ENCODE assay signal across 9 mouse cellular contexts in the genomic region with DNA sequence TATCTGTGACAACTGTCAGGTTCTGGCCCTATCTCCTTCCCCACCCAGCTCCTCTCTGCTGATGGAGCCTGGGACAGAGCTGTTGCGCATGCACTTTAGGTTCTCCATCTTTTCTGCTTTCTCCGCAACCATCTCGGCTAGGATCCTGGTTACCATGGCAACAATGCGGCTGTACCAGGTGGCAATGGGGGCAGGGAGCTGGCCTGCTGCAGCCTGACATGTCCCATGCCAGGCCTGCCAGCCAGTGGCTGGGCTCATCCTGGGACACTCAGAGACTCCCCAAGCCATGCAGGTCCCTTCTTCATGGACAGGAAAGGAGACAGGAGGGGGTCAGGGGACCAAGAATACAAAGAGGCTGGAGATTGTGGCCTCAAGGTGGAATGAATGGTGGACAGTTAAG. TPM values are rescaled to one million over a fixed set of nuclear protein-coding genes. Genes with fewer than 3 reads are reported as not detected.
A peak's percentile ranks its signal among the peaks of the same experiment; 100 is the strongest.
DNase-seq lines count a peak whose midpoint lies in the region; ATAC-seq and TF ChIP-seq lines count a peak whose summit lies in the region.
"Had no signal": no experiment of that assay in that cellular context is flagged by ENCODE, and none has a peak within 500 bp of the region (broad histone marks: within the 10 kb centered on the region; RNA-seq: fewer than 3 reads in every experiment).

No protein-coding gene starts in this region.

- H3K27me3 ChIP-seq in forebrain, embryonic 15.5 days: no peaks in the 10 kb centered on the region
- H3K27me3 ChIP-seq in neural tube, embryonic 15.5 days (replicated peaks): no peaks in the 10 kb centered on the region; the same call in 1 of the 2 replicates
- no peaks in the 10 kb centered on the region for H3K27me3 ChIP-seq in kidney, adult 2 months (replicated peaks; ENCODE audit: control insufficient read depth, insufficient read depth, low read length)

- H3K9me3 ChIP-seq in forebrain, embryonic 15.5 days: no peaks in the 10 kb centered on the region
- no peaks in the 10 kb centered on the region for H3K9me3 ChIP-seq in neural tube, embryonic 15.5 days (replicated peaks)

- no peak overlapping the region for H3K9ac ChIP-seq in forebrain, embryonic 15.5 days (replicated peaks)
- no peak overlapping the region for H3K9ac ChIP-seq in neural tube, embryonic 15.5 days (replicated peaks)

- intact Hi-C loops in left cerebral cortex, adult 2 months (cut with DNase I): no loop called here

- no peak overlapping the region for H3K4me2 ChIP-seq in forebrain, embryonic 15.5 days (replicated peaks)
- no peak overlapping the region for H3K4me2 ChIP-seq in neural tube, embryonic 15.5 days

- no peak for TF ChIP-seq POLR2A in kidney, adult 2 months (IDR thresholded peaks at IDR 0.05; ENCODE audit: low read depth, low read length)

- peak; percentile 36 for DNase-seq in embryo, embryonic 10 days (ENCODE audit: low spot score)
- DNase-seq in embryo, embryonic 9.5 days (ENCODE audit: extremely low spot score): no peak
- peak; percentile 81 to 82 for DNase-seq in left cerebral cortex, adult 2 months (ENCODE audit: extremely low spot score in 1 of 2, low spot score in 2 of 2)
- no peak for DNase-seq in kidney, adult 2 months
- no peak for DNase-seq in thymus, postnatal 0 days (ENCODE audit: low spot score)
- no peak for DNase-seq in yolk sac, embryonic 10.5 days (ENCODE audit: low spot score)

- H3K36me3 ChIP-seq in forebrain, embryonic 15.5 days: peaks cover 32% of the 10 kb centered on the region
- peaks cover 44% of the 10 kb centered on the region for H3K36me3 ChIP-seq in neural tube, embryonic 15.5 days
- no peaks in the 10 kb centered on the region for H3K36me3 ChIP-seq in kidney, adult 2 months (ENCODE audit: control insufficient read depth, insufficient read depth, low read length)

- no peak for ATAC-seq in forebrain, embryonic 15.5 days (replicated peaks)
- ATAC-seq in neural tube, embryonic 15.5 days (ENCODE audit: low FRiP score): no peak

- no peak overlapping the region for H3K4me3 ChIP-seq in forebrain, embryonic 15.5 days
- no peak overlapping the region for H3K4me3 ChIP-seq in left cerebral cortex, adult 2 months
- no peak overlapping the region for H3K4me3 ChIP-seq in neural tube, embryonic 15.5 days (replicated peaks)
- no peak overlapping the region for H3K4me3 ChIP-seq in kidney, adult 2 months (ENCODE audit: insufficient read depth, low read depth, low read length)
- H3K4me3 ChIP-seq: myocyte had no signal

- no peak for TF ChIP-seq CTCF in left cerebral cortex, adult 2 months (IDR thresholded peaks at IDR 0.05)
- TF ChIP-seq CTCF in kidney, adult 2 months (conservative IDR thresholded peaks at IDR 0.05; ENCODE audit: insufficient read depth, insufficient read length, low read depth, low read length): no peak

- H3K27ac ChIP-seq in forebrain, embryonic 15.5 days (replicated peaks): peak overlapping the region; percentile 72
- peak overlapping the region; percentile 91 for H3K27ac ChIP-seq in left cerebral cortex, adult 2 months
- peak overlapping the region; percentile 91 for H3K27ac ChIP-seq in neural tube, embryonic 15.5 days (replicated peaks)
- no peak overlapping the region for H3K27ac ChIP-seq in kidney, adult 2 months (ENCODE audit: insufficient read depth, low read depth, low read length)

- H3K4me1 ChIP-seq in forebrain, embryonic 15.5 days: peaks cover 55% of the 10 kb centered on the region
- H3K4me1 ChIP-seq in neural tube, embryonic 15.5 days: peaks cover 57% of the 10 kb centered on the region
- H3K4me1 ChIP-seq in kidney, adult 2 months (ENCODE audit: control insufficient read depth, insufficient read depth, low read length): no peaks in the 10 kb centered on the region

- WGBS in forebrain, embryonic 15.5 days: 13% methylated on average over 4 of the region's 4 CpGs
- 8% methylated on average over 4 of the region's 4 CpGs for WGBS in neural tube, embryonic 15.5 days
- WGBS in kidney, adult 2 months: 51% methylated on average over 4 of the region's 4 CpGs

RNA-seq across cellular contexts. Expression of gene Aspdh, which starts 0.7 kb away (rescaled TPM):
- polyA plus RNA-seq in forebrain, embryonic 15.5 days (2015; fragmentation: Nextera tagmentation; extraction: Ambion mirVana): 4.3 and 5.8 TPM in 2 replicates
- total RNA-seq in left cerebral cortex, adult 2 months (2021): 10 to 100 TPM in 1 of 2 experiments, 1 to 10 TPM in 1; 9.8 to 10.0 TPM
- polyA plus RNA-seq in neural tube, embryonic 15.5 days (2015; fragmentation: Nextera tagmentation; extraction: Ambion mirVana): 2.2 and 4.2 TPM in 2 replicates
- polyA plus RNA-seq in kidney, adult 2 months (2012; rRNA removed): 224 and 293 TPM in 2 replicates
- polyA plus RNA-seq in thymus, postnatal 0 days (2015; fragmentation: Nextera tagmentation; extraction: Ambion mirVana): not detected in 2 replicates
- polyA plus RNA-seq: myocyte had no signal

RNA-seq across cellular contexts. Expression of gene Josd2, which starts 3.3 kb away (rescaled TPM):
- 52.5 and 56.6 TPM in 2 replicates for polyA plus RNA-seq in forebrain, embryonic 15.5 days (2015; fragmentation: Nextera tagmentation; extraction: Ambion mirVana)
- 10 to 100 TPM; 72.3 to 86.6 TPM for total RNA-seq in left cerebral cortex, adult 2 months (2021)
- 45.2 and 51.0 TPM in 2 replicates for polyA plus RNA-seq in neural tube, embryonic 15.5 days (2015; fragmentation: Nextera tagmentation; extraction: Ambion mirVana)
- 92.8 and 129 TPM in 2 replicates for polyA plus RNA-seq in kidney, adult 2 months (2012; rRNA removed)
- polyA plus RNA-seq in thymus, postnatal 0 days (2015; fragmentation: Nextera tagmentation; extraction: Ambion mirVana): 30.6 and 37.4 TPM in 2 replicates

RNA-seq across cellular contexts. Expression of gene Emc10, which starts 31.8 kb away (rescaled TPM):
- polyA plus RNA-seq in forebrain, embryonic 15.5 days (2015; fragmentation: Nextera tagmentation; extraction: Ambion mirVana): 133 and 138 TPM in 2 replicates
- total RNA-seq in left cerebral cortex, adult 2 months (2021): 100 to 1,000 TPM; 192 to 201 TPM
- 144 and 157 TPM in 2 replicates for polyA plus RNA-seq in neural tube, embryonic 15.5 days (2015; fragmentation: Nextera tagmentation; extraction: Ambion mirVana)
- polyA plus RNA-seq in kidney, adult 2 months (2012; rRNA removed): 298 and 346 TPM in 2 replicates
- polyA plus RNA-seq in thymus, postnatal 0 days (2015; fragmentation: Nextera tagmentation; extraction: Ambion mirVana): 83.8 and 85.5 TPM in 2 replicates

RNA-seq across cellular contexts. Expression of gene Fam71e1, which starts 31.9 kb away (rescaled TPM):
- polyA plus RNA-seq in forebrain, embryonic 15.5 days (2015; fragmentation: Nextera tagmentation; extraction: Ambion mirVana): 30.2 and 30.5 TPM in 2 replicates
- total RNA-seq in left cerebral cortex, adult 2 months (2021): 10 to 100 TPM; 15.5 to 21.0 TPM
- 22.6 and 23.2 TPM in 2 replicates for polyA plus RNA-seq in neural tube, embryonic 15.5 days (2015; fragmentation: Nextera tagmentation; extraction: Ambion mirVana)
- polyA plus RNA-seq in kidney, adult 2 months (2012; rRNA removed): 12.2 and 18.6 TPM in 2 replicates
- 9.5 and 13.4 TPM in 2 replicates for polyA plus RNA-seq in thymus, postnatal 0 days (2015; fragmentation: Nextera tagmentation; extraction: Ambion mirVana)

RNA-seq across cellular contexts. Expression of gene Lrrc4b, which starts 35.7 kb away (rescaled TPM):
- 15.6 and 15.7 TPM in 2 replicates for polyA plus RNA-seq in forebrain, embryonic 15.5 days (2015; fragmentation: Nextera tagmentation; extraction: Ambion mirVana)
- total RNA-seq in left cerebral cortex, adult 2 months (2021): 100 to 1,000 TPM; 278 to 294 TPM
- 11.0 and 14.9 TPM in 2 replicates for polyA plus RNA-seq in neural tube, embryonic 15.5 days (2015; fragmentation: Nextera tagmentation; extraction: Ambion mirVana)
- polyA plus RNA-seq in kidney, adult 2 months (2012; rRNA removed): 0.30 and 0.52 TPM in 2 replicates
- polyA plus RNA-seq in thymus, postnatal 0 days (2015; fragmentation: Nextera tagmentation; extraction: Ambion mirVana): 0.05 TPM in 1 of 2 replicates, not detected in the other
- polyA plus RNA-seq: myocyte had no signal

Comparison
In these comparisons a context has a peak if more than half of its experiments do, and no peak if none do; other contexts are left out.
1. DNase-seq: peak in embryo, embryonic 10 days (single experiment) and left cerebral cortex, adult 2 months (2 of 2); none in embryo, embryonic 9.5 days (single experiment), kidney, adult 2 months (single experiment), thymus, postnatal 0 days (single experiment) and yolk sac, embryonic 10.5 days (single experiment).
2. RNA of gene Aspdh, which starts 0.7 kb away (polyA plus RNA-seq): 224 to 293 TPM in kidney, adult 2 months; 4.3 to 5.8 TPM in forebrain, embryonic 15.5 days, 2.2 to 4.2 TPM in neural tube, embryonic 15.5 days and not detected in thymus, postnatal 0 days; every median in the first group is over 10 times any median in the second.